Mouse (Mus musculus) 3T3-L1 (cell line): ENCODE measurements around the gene Tk1.
"Not testable (repeated sequence)": the region's sequence is repeated elsewhere in the genome, so short reads cannot be mapped to it uniquely, and the experiment has no call there.

Experiments
- DNase-seq: peaks from one replicate; pipeline ENCODE4 v3.0.0-alpha.2; 2015; ENCODE audit warnings: low read depth, low spot score

Gene Tk1

DNA sequence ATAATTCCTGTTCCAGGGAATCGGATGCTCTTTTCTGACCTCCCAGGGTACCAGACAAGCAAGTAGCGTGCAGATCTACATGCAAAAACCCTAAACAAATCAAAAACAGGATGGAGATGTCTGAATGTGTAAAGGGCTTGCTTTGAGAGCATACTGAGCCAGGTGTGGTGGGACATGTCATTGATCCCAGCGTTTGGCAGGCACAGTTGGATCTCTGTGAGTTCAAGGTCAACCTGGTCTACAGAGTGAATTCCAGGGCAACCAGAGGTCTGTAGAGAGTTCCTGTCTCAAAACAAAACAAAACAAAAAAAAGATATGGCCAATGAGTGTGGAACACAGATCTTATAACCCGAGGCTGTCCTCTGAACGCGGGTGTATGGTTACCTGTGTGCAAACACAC is 2.5 kb downstream of the Tk1 start:
- DNase-seq, result peak; percentile 23

DNA sequence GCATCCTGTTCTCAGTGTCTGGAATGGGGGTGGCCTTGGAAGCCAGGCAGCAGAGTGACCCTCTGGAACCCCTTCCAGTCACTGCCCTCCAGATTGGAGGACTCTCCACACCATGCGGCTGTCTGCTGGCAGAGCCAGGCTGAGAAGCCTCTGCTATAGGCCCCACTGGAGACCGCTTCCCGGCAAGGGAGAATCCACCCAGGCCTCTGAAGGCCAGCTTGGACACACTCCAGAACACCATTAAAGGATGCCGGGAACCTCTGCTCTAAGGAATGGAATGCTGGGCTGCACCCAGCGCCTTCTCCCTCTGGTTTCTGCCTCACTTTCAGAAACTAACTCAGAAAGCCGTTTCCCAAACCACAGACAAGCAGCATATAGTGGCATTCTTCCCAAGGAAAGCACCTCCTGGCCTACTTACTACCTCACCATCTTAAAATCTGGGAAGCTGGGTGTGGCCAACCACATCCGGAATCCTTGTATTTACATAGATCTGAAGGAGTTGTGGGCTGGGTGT is 3.1 kb downstream of the Tk1 start:
- DNase-seq, result peak; percentile 98

DNA sequence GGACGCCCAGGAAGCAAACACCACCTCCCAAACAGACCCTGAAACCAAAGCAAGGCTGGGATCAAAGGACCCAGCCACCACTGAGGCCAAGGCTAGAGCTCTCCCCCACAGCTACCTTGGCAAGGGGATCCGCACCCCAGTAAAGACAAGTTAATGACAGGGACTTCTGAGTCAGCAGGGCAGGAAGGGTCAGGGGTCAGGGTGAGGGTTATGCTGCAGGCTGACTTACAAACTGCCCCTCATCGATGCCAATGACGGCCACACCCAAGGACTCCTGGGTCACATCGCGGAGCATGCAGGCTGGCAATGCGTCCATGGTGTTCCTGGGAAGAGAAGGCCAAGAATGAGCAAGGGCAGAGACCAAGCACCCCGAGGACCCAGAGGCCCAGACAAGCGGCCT is 4.0 kb downstream of the Tk1 start:
- no peak for DNase-seq

GRCm38 (mm10) chr11:117820173-117820572 is 5.7 kb downstream of the Tk1 start:
- DNase-seq, result no peak

DNA sequence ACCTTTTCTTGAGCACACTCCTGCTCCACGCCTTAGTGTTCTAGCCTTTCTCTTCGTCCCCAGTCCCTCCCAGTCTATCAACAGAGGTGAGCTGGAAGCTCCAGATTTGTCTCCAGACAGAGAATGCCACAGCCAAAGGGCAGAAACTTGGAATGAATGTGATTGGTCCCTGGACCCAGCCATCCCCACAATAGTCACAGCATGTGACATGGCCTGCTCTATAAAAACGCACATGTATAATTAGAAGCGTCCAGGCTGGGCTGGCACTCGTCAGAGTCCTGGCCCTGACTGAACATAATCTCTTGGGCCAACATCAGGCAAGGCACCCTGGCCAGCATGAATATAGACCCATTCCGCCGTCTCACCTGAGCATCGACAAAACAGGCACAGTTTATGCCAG is 6.8 kb downstream of the Tk1 start:
- DNase-seq, result no peak

GRCm38 (mm10) chr11:117816389-117816996 is 9.4 kb downstream of the Tk1 start:
- no peak for DNase-seq

DNA sequence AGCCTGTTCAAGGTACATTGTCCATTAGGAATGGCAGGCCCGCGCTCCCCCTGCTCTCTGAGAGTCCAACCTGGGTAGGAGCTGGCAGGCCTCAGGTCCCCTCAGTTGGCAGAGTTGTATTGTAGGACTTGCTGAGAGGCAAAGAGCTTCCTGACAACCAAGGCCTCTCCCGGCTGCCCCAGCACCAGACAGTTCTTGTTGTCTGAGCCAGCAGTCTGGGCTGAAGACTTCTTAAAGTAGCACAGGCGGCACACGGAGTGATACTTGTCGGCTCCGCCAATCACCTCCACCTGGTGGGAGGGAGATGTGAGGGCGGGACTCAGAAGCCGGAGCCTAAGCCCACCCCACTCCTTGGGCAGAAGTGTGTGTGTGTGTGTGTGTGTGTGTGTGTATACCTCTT is 10.0 kb downstream of the Tk1 start:
- not testable (repeated sequence) for DNase-seq

GRCm38 (mm10) chr11:117814704-117815366 is 11.1 kb downstream of the Tk1 start:
- DNase-seq, result no peak

DNA sequence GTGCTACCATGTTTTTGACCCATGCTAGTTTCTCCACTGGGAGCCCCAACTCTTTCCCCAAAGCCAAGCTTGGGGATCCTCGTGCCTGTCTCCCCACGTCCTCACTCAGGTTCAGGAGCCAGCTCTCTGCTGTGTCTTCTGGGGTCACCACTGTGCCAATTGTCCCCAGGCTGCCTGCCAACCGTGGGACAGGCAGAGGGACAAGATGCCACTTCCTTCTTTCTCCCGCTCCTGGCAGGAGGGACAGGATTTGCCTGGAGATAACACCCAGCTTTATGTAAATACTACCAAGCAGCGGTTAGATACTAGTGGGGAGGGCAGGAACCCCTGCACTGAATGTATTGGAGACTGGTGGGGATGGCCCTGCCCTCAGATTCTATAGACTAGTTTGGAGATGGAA is 12.0 kb downstream of the Tk1 start:
- DNase-seq, result no peak

GRCm38 (mm10) chr11:117810401-117811046 is 15.4 kb downstream of the Tk1 start:
- peak; percentile 98 for DNase-seq

GRCm38 (mm10) chr11:117809407-117810311 is 16.2 kb downstream of the Tk1 start, which contains the start of the genes Gm20708 and Syngr2:
Gene Gm20708 (plus strand): TSS chr11:117809668.
Gene Syngr2 (plus strand): TSS chr11:117809668.
- DNase-seq, result peak; percentile 63

DNA sequence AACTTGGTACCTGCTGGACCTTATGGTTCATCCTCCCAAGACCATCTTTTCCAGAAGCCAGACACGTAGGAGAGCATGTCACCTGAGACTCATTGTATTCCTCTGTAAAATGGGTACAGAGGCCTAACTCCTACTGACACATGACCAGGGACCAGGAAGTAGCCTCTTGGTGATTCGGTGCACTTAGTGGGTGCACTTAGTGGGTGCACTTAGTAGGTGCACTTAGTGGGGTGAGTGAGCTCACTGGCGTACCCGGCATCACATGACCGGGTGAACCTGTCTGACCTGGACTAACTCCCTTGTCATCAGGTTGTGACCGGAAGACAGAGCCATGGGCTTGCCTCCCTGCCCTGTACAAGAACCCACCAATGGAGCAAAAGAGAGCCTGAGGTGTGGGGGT is 19.1 kb downstream of the Tk1 start:
- DNase-seq, result no peak

- DNase-seq, result no peak
Measured at GRCm38 (mm10) chr11:117803166-117803688, 22.7 kb downstream of the Tk1 start.

DNA sequence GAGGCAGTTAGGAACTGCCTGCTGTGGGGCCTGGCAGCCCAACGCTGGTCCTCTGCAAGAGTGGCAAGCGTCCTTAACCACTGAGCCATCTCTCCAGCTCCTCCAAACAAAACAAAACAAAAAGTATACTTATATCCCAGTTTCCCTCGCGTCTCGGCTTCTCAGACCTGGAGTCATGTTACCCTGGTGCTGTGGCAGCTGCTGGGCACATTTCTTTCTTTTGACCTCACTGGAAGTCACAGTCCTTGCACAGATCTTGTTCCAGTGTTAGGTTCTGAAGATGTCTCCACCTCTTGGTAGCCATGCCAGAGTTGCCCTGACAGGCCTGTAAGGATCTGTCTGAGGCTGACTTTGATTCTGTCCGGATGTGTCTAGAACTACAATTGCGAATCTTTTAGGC is 24.2 kb downstream of the Tk1 start:
- DNase-seq, result no peak

- DNase-seq, result no peak
Measured at GRCm38 (mm10) chr11:117800038-117800437, 25.9 kb downstream of the Tk1 start.

- DNase-seq, result no peak
Measured at GRCm38 (mm10) chr11:117799174-117799573, 26.7 kb downstream of the Tk1 start.

GRCm38 (mm10) chr11:117798160-117798541 is 27.7 kb downstream of the Tk1 start:
- DNase-seq, result no peak

DNA sequence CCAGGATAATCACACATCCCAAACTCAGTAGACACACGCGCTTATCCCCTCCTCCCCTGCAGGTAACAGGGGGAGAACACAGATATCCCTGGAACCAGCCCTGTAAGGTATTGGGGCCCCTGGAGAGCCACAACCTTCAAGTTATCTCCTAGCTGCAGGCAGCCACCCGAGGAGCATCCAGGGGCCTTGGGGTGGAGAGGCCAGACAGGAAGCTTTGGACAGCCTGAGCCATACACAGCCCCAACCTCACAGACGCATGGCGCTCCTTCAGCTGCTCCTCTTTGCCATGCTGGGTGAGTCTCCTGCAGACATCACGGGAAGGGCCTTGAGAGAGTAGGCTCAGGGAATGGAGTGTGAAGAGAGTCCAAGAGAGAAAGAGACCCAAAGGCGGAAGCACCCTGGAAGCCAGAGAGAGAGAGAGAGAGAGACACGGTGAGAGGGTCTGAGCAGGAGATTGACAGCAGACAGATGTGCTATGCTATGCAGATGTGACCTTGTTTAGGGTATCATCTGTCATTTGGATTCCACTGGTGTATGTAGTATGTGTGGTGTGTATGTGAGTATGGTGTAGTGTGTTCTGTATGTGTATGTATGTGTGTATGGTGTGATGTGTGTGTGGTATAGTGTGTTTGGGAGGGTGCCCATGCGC is 28.3 kb downstream of the Tk1 start, which contains the start of gene 6030468B19Rik:
TSS of gene 6030468B19Rik (plus strand) at position 150 of the 649 bp plus-strand sequence.
- DNase-seq, result no peak

DNA sequence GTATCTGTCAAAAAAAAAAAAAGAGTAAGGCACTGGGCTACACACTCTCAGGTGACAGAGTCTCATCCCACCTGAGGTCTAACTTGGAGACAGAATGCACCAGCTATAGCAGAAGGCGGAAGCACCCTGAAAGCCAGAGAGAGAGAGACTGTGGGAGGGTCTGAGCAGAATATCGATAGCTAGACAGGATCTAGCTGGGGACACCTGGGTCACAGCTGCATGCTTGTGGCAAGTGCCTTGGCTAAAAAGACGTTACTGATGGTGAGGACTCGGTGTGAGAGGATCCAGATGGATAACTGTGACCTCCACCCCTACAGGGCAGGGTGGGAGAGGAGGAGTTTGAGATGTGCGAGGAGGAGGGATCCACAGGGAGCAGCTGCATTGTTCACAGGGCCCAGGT is 28.9 kb downstream of the Tk1 start:
- no peak for DNase-seq

GRCm38 (mm10) chr11:117794035-117794551 is 31.8 kb downstream of the Tk1 start:
- DNase-seq, result no peak
